Comparison of ENCODE assay signal across 18 mouse cellular contexts in the genomic region with DNA sequence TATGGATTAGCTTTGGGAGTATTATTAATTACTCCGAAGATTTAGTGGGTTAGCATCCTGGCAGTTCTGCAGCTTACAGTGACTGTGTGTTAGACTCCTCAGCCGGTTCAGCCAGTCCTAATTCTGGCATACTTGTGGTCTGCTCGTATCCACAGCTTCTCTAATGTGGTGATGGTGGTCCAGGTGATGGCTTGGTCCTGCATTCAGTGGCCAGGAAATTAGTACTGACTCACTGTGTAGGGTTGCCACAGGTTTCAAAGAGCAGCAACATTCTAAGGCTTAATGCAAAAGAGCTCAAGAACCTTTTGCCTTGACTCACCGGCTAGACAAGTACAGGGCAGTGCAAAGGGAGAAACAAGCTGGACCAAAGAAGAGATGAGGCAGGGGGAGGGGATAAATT.
"Had no signal": no experiment of that assay in that cellular context is flagged by ENCODE, and none has a peak within 500 bp of the region (broad histone marks: within the 10 kb centered on the region; RNA-seq: fewer than 3 reads in every experiment).

No protein-coding gene starts in this region.

- H3K9ac ChIP-seq: lung, embryonic 14.5 days; midbrain, embryonic 13.5 days; neural tube, embryonic 13.5 days; neural tube, embryonic 15.5 days had no signal

- H3K9me3 ChIP-seq: midbrain, embryonic 10.5 days; midbrain, embryonic 13.5 days; neural tube, embryonic 13.5 days; neural tube, embryonic 15.5 days had no signal

- H3K27ac ChIP-seq: midbrain, embryonic 10.5 days; midbrain, embryonic 13.5 days; neural tube, embryonic 13.5 days; neural tube, embryonic 15.5 days had no signal

- H3K4me2 ChIP-seq: lung, embryonic 14.5 days; midbrain, embryonic 13.5 days; neural tube, embryonic 13.5 days; neural tube, embryonic 15.5 days had no signal

- ATAC-seq: midbrain, embryonic 13.5 days; midbrain, embryonic 16.5 days had no signal

- H3K4me3 ChIP-seq: midbrain, embryonic 10.5 days; midbrain, embryonic 13.5 days; myocyte; neural tube, embryonic 13.5 days; neural tube, embryonic 15.5 days had no signal

- H3K36me3 ChIP-seq: midbrain, embryonic 10.5 days; midbrain, embryonic 13.5 days; neural tube, embryonic 13.5 days; neural tube, embryonic 15.5 days had no signal

- DNase-seq: lung, adult 18-20 months; lung, embryonic 14.5 days; lung, postnatal 10 days; lung, postnatal 4 days; retina, postnatal 1 day; right cerebral cortex, adult 18-20 months; right cerebral cortex, postnatal 25 days; right cerebral cortex, postnatal 4 days; spleen, adult 18-20 months; thymus, adult 18-20 months; thymus, postnatal 25 days; thymus, postnatal 4 days had no signal

- H3K4me1 ChIP-seq: midbrain, embryonic 10.5 days; midbrain, embryonic 13.5 days; neural tube, embryonic 13.5 days; neural tube, embryonic 15.5 days had no signal

- H3K27me3 ChIP-seq: midbrain, embryonic 13.5 days had no signal
